Mouse (Mus musculus) embryonic facial prominence, embryonic 13.5 days (tissue): ENCODE measurements around the gene H2al2a. TPM values are rescaled to one million over a fixed set of nuclear protein-coding genes. Genes with fewer than 3 reads are reported as not detected.

Experiments
- ATAC-seq: fragments of 200-750 bp; cut with Nextera tagmentation; 2 replicates; pipeline ENCODE4 v1.8.0; 2017; ENCODE audit warnings: low read depth; ENCODE audit not compliant: insufficient number of reproducible peaks, insufficient read depth, low FRiP score, low TSS enrichment
- H3K27ac ChIP-seq: fragments of 300-500 bp; sonication (generic); 2 replicates; pipeline ENCODE4 v1.5.1; 2015; ENCODE audit warnings: moderate library complexity, mild to moderate bottlenecking, inconsistent platforms
- H3K27me3 ChIP-seq: fragments of 300-500 bp; sonication (generic); 2 replicates; pipeline ENCODE4 v1.6.1; 2015; ENCODE audit warnings: mild to moderate bottlenecking, inconsistent platforms
- H3K36me3 ChIP-seq: fragments of 300-500 bp; sonication (generic); 2 replicates; pipeline ENCODE4 v1.6.1; 2015; ENCODE audit warnings: mild to moderate bottlenecking, inconsistent platforms
- H3K4me1 ChIP-seq: fragments of 300-500 bp; sonication (generic); 2 replicates; pipeline ENCODE4 v1.6.1; 2015; ENCODE audit warnings: inconsistent platforms
- H3K4me2 ChIP-seq: fragments of 300-500 bp; sonication (generic); 2 replicates; pipeline ENCODE4 v1.6.1; 2015; ENCODE audit warnings: moderate library complexity, mild to moderate bottlenecking, inconsistent platforms
- H3K4me3 ChIP-seq: fragments of 300-500 bp; sonication (generic); 2 replicates; pipeline ENCODE4 v1.5.1; 2015; ENCODE audit warnings: mild to moderate bottlenecking, inconsistent platforms
- H3K9ac ChIP-seq: fragments of 300-500 bp; sonication (generic); 2 replicates; pipeline ENCODE4 v1.6.1; 2015; ENCODE audit warnings: mild to moderate bottlenecking, inconsistent platforms
- H3K9me3 ChIP-seq: fragments of 300-500 bp; sonication (generic); 2 replicates; pipeline ENCODE4 v1.6.1; 2016; ENCODE audit warnings: inconsistent platforms
- WGBS: fragments of 180-500 bp; shearing (Covaris S2); methylation state at CpG from one replicate; pipeline ENCODE4 v1.1.7; 2015; ENCODE audit warnings: mixed read lengths; 5-methylcytosine and 5-hydroxymethylcytosine counted together
- polyA plus RNA-seq: library from polyadenylated mRNA; unstranded; fragments of >200 nt; fragmentation: Nextera tagmentation; extraction: Ambion mirVana; gene quantifications from 2 replicates; pipeline ENCODE4 v1.2.1, GENCODE M21; 2015

The H2al2a gene
- polyA plus RNA-seq, 1 experiment from 2014 or later = not detected

- no peak overlapping the region for H3K4me2 ChIP-seq
- 0 out of 2 replicates have a peak, but pooled peaks cover 3% of the 10 kb centered on the region for H3K27me3 ChIP-seq
- H3K36me3 ChIP-seq = no peaks in the 10 kb centered on the region
- no peak for ATAC-seq
- H3K9ac ChIP-seq = no peak overlapping the region
- H3K4me3 ChIP-seq = no peak overlapping the region
- WGBS = 57% methylated on average over 10 of the region's 10 CpGs
- H3K9me3 ChIP-seq = no peaks in the 10 kb centered on the region
- H3K4me1 ChIP-seq = peaks cover 47% of the 10 kb centered on the region
- H3K27ac ChIP-seq = no peak overlapping the region
Measured at GRCm38 (mm10) chr2:18034371-18035250, 37.9 kb upstream of the H2al2a start.

- Histone ChIP-seq H3K27ac (0 out of 2 replicates have a peak overlapping the region, but pooled peaks have one; percentile 5), H3K9me3 (no peaks in the 10 kb centered on the region), H3K36me3 (no peaks in the 10 kb centered on the region), H3K4me2 (peak overlapping the region; percentile 94; the same call in 1 of the 2 replicates), H3K4me1 (peaks cover 39% of the 10 kb centered on the region), H3K9ac (0 out of 2 replicates have a peak overlapping the region, but pooled peaks have one; percentile 6), H3K27me3 (0 out of 2 replicates have a peak, but pooled peaks cover 3% of the 10 kb centered on the region), H3K4me3 (no peak overlapping the region)
- no peak for ATAC-seq
- 34% methylated on average over 10 of the region's 10 CpGs for WGBS
Measured at GRCm38 (mm10) chr2:18033166-18034108, 36.7 kb upstream of the H2al2a start.

- Histone ChIP-seq H3K4me2 (peak overlapping the region; percentile 94; the same call in 1 of the 2 replicates), H3K9me3 (no peaks in the 10 kb centered on the region), H3K4me1 (peaks cover 38% of the 10 kb centered on the region), H3K27ac (no peak overlapping the region), H3K4me3 (no peak overlapping the region), H3K36me3 (no peaks in the 10 kb centered on the region), H3K27me3 (no peaks in the 10 kb centered on the region), H3K9ac (0 out of 2 replicates have a peak overlapping the region, but pooled peaks have one; percentile 6)
- 50% methylated on average over 5 of the region's 5 CpGs for WGBS
- ATAC-seq = no peak
Measured at GRCm38 (mm10) chr2:18032538-18032895, 35.8 kb upstream of the H2al2a start.

- Histone ChIP-seq H3K9ac (peak overlapping the region; percentile 83), H3K36me3 (no peaks in the 10 kb centered on the region), H3K4me2 (peak overlapping the region; percentile 94), H3K27me3 (no peaks in the 10 kb centered on the region), H3K4me1 (peaks cover 41% of the 10 kb centered on the region), H3K4me3 (peak overlapping the region; percentile 46), H3K9me3 (no peaks in the 10 kb centered on the region), H3K27ac (peak overlapping the region; percentile 33)
- whole genome bisulfite sequencing = 2% methylated on average over 34 of the region's 34 CpGs
- ATAC-seq = no peak
Measured at GRCm38 (mm10) chr2:18031831-18032537, 35.2 kb upstream of the H2al2a start.

- no peaks in the 10 kb centered on the region for H3K9me3 ChIP-seq
- no peaks in the 10 kb centered on the region for H3K36me3 ChIP-seq
- no peaks in the 10 kb centered on the region for H3K27me3 ChIP-seq
- H3K4me3 ChIP-seq = peak overlapping the region; percentile 46
- peak overlapping the region; percentile 94 for H3K4me2 ChIP-seq
- WGBS = 4% methylated on average over 26 of the region's 26 CpGs
- peak overlapping the region; percentile 33 for H3K27ac ChIP-seq
- no peak for ATAC-seq
- H3K9ac ChIP-seq = peak overlapping the region; percentile 83
- peaks cover 48% of the 10 kb centered on the region for H3K4me1 ChIP-seq
Measured at GRCm38 (mm10) chr2:18031271-18031821, 34.6 kb upstream of the H2al2a start.

GRCm38 (mm10) chr2:18030581-18030980, 33.8 kb upstream of the H2al2a start:
- Histone ChIP-seq H3K27ac (no peak overlapping the region), H3K27me3 (no peaks in the 10 kb centered on the region), H3K4me1 (peaks cover 52% of the 10 kb centered on the region), H3K4me2 (no peak overlapping the region), H3K4me3 (no peak overlapping the region), H3K9ac (no peak overlapping the region), H3K36me3 (no peaks in the 10 kb centered on the region), H3K9me3 (no peaks in the 10 kb centered on the region)
- WGBS = 39% methylated on average over 8 of the region's 8 CpGs
- ATAC-seq = no peak

- H3K9me3 ChIP-seq = no peaks in the 10 kb centered on the region
- H3K36me3 ChIP-seq = no peaks in the 10 kb centered on the region
- H3K27ac ChIP-seq = no peak overlapping the region
- no peak overlapping the region for H3K4me2 ChIP-seq
- H3K4me1 ChIP-seq = peaks cover 53% of the 10 kb centered on the region
- H3K27me3 ChIP-seq = peaks cover 5% of the 10 kb centered on the region; the same call in 1 of the 2 replicates
- H3K4me3 ChIP-seq = no peak overlapping the region
- 66% methylated on average over 7 of the region's 7 CpGs for WGBS
- no peak overlapping the region for H3K9ac ChIP-seq
- no peak for ATAC-seq
Measured at GRCm38 (mm10) chr2:18029656-18030055, 32.9 kb upstream of the H2al2a start.

- WGBS = under 1% methylated on average over 61 of the region's 61 CpGs
- Histone ChIP-seq H3K27ac (peak overlapping the region; percentile 98), H3K4me1 (peaks cover 43% of the 10 kb centered on the region), H3K4me2 (peak overlapping the region; percentile 97), H3K9ac (peak overlapping the region; percentile 93), H3K27me3 (peaks cover 12% of the 10 kb centered on the region; the same call in 1 of the 2 replicates), H3K9me3 (no peaks in the 10 kb centered on the region), H3K4me3 (peak overlapping the region; percentile 68), H3K36me3 (no peaks in the 10 kb centered on the region)
- ATAC-seq = peak; percentile 63
Measured at GRCm38 (mm10) chr2:18028140-18029021, 31.6 kb upstream of the H2al2a start.

GRCm38 (mm10) chr2:18027448-18028139, 30.8 kb upstream of the H2al2a start:
- Histone ChIP-seq H3K36me3 (no peaks in the 10 kb centered on the region), H3K4me1 (peaks cover 35% of the 10 kb centered on the region), H3K27ac (peak overlapping the region; percentile 98), H3K27me3 (peaks cover 12% of the 10 kb centered on the region; the same call in 1 of the 2 replicates), H3K9ac (peak overlapping the region; percentile 93), H3K4me3 (peak overlapping the region; percentile 68), H3K4me2 (peak overlapping the region; percentile 97), H3K9me3 (no peaks in the 10 kb centered on the region)
- peak; percentile 85 for ATAC-seq
- under 1% methylated on average over 44 of the region's 44 CpGs for WGBS
